In genomic region chr1:134074606-134075005, GRCm38 (mm10) we compare ENCODE assay signal across 13 mouse cellular contexts. TPM values are rescaled to one million over a fixed set of nuclear protein-coding genes. Genes with fewer than 3 reads are reported as not detected.
DNase-seq lines count a peak whose midpoint lies in the region; ATAC-seq lines count a peak whose summit lies in the region.
"Had no signal": no experiment of that assay in that cellular context is flagged by ENCODE, and none has a peak within 500 bp of the region (broad histone marks: within the 10 kb centered on the region; RNA-seq: fewer than 3 reads in every experiment).

No protein-coding gene starts in this region.

- peaks cover 40% of the 10 kb centered on the region for H3K36me3 ChIP-seq in megakaryocyte, embryonic 14.5 days (replicated peaks; ENCODE audit: low read length)
- H3K36me3 ChIP-seq in midbrain, embryonic 13.5 days = peaks cover 10% of the 10 kb centered on the region; the same call in 1 of the 2 replicates

- H3K27me3 ChIP-seq in megakaryocyte, embryonic 14.5 days (replicated peaks) = no peaks in the 10 kb centered on the region
- no peaks in the 10 kb centered on the region for H3K27me3 ChIP-seq in midbrain, embryonic 13.5 days

- DNase-seq in heart, adult 11 months = peak; percentile 94
- DNase-seq in heart, postnatal 36 days = no peak
- DNase-seq in embryo, embryonic 11 days = no peak
- no peak for DNase-seq in frontal cortex, postnatal 14 days (ENCODE audit: low spot score in 2 of 2)
- DNase-seq: cerebellum, adult 9-10 months; gastrocnemius, postnatal 36 days; kidney, postnatal 25 days had no signal

- intact Hi-C loops in heart, postnatal 36 days (cut with DNase I) = no loop called here

- H3K9ac ChIP-seq in midbrain, embryonic 13.5 days (replicated peaks) = no peak overlapping the region

- no peak for ATAC-seq in megakaryocyte, adult 5-6 weeks (ENCODE audit: poor library complexity, severe bottlenecking)
- ATAC-seq in midbrain, embryonic 13.5 days = no peak

- peaks cover 93% of the 10 kb centered on the region for H3K4me1 ChIP-seq in megakaryocyte, embryonic 14.5 days
- H3K4me1 ChIP-seq in brown adipose tissue, adult 24 weeks (ENCODE audit: control insufficient read depth, insufficient read depth, insufficient read length, low read length) = peaks cover 23% of the 10 kb centered on the region
- H3K4me1 ChIP-seq in midbrain, embryonic 13.5 days (replicated peaks) = peaks cover 89% of the 10 kb centered on the region

- H3K27ac ChIP-seq in brown adipose tissue, adult 24 weeks (replicated peaks; ENCODE audit: low read depth, low read length) = no peak overlapping the region
- H3K27ac ChIP-seq in midbrain, embryonic 13.5 days = peak overlapping the region; percentile 35; the same call in 1 of the 2 replicates

- H3K9me3 ChIP-seq in megakaryocyte, embryonic 14.5 days = no peaks in the 10 kb centered on the region
- H3K9me3 ChIP-seq in midbrain, embryonic 13.5 days = no peaks in the 10 kb centered on the region

- WGBS in midbrain, embryonic 13.5 days = 81% methylated on average over 10 of the region's 10 CpGs

- peak overlapping the region; percentile 80 for H3K4me3 ChIP-seq in megakaryocyte, embryonic 14.5 days (replicated peaks)
- H3K4me3 ChIP-seq in brown adipose tissue, adult 24 weeks (ENCODE audit: insufficient read depth, low read depth, low read length) = peak overlapping the region; percentile 10; the same call in 1 of the 2 replicates
- peak overlapping the region; percentile 75; the same call in 1 of the 2 replicates for H3K4me3 ChIP-seq in midbrain, embryonic 13.5 days (replicated peaks)

- H3K4me2 ChIP-seq in midbrain, embryonic 13.5 days (replicated peaks) = peak overlapping the region; percentile 72

RNA-seq across cellular contexts. Expression of gene Btg2, which starts 4.3 kb away (rescaled TPM):
- total RNA-seq in heart, postnatal 36 days (2021) = 10 to 100 TPM; 26.6 to 61.0 TPM
- 8.3 and 13.9 TPM in 2 replicates for polyA plus RNA-seq in megakaryocyte, embryonic 14.5 days (2012; ENCODE audit: insufficient read depth, low replicate concordance)
- total RNA-seq in megakaryocyte, adult 5-6 weeks (2015) = 68.9 and 87.3 TPM in 2 replicates
- total RNA-seq in megakaryocyte, adult 5-6 weeks (2017) = 175 and 189 TPM in 2 replicates
- polyA plus RNA-seq in brown adipose tissue, adult 24 weeks (2012; ENCODE audit: insufficient read depth, insufficient read length, missing spikeins) = 16.6 and 53.4 TPM in 2 replicates
- polyA plus RNA-seq in midbrain, embryonic 13.5 days (2015; fragmentation: Nextera tagmentation; extraction: Ambion mirVana) = 109 and 110 TPM in 2 replicates

RNA-seq across cellular contexts. Expression of gene Chit1, which starts 36.4 kb away (rescaled TPM):
- total RNA-seq in heart, postnatal 36 days (2021) = not detected
- not detected in 2 replicates for polyA plus RNA-seq in megakaryocyte, embryonic 14.5 days (2012; ENCODE audit: insufficient read depth, low replicate concordance)
- 0.16 and 0.83 TPM in 2 replicates for total RNA-seq in megakaryocyte, adult 5-6 weeks (2015)
- 0.07 TPM in 1 of 2 replicates, not detected in the other for total RNA-seq in megakaryocyte, adult 5-6 weeks (2017)
- not detected in 2 replicates for polyA plus RNA-seq in brown adipose tissue, adult 24 weeks (2012; ENCODE audit: insufficient read depth, insufficient read length, missing spikeins)
- 0.09 and 0.27 TPM in 2 replicates for polyA plus RNA-seq in midbrain, embryonic 13.5 days (2015; fragmentation: Nextera tagmentation; extraction: Ambion mirVana)
- total RNA-seq: gastrocnemius, postnatal 36 days; megakaryocyte-erythroid progenitor cell, adult 5-6 weeks had no signal
- polyA plus RNA-seq: intestine, embryonic 14.5 days had no signal

RNA-seq across cellular contexts. Expression of gene Fmod, which starts 37.6 kb away (rescaled TPM):
- 10 to 100 TPM in 1 of 2 experiments, 1 to 10 TPM in 1; 8.6 to 13.2 TPM for total RNA-seq in heart, postnatal 36 days (2021)
- polyA plus RNA-seq in megakaryocyte, embryonic 14.5 days (2012; ENCODE audit: insufficient read depth, low replicate concordance) = not detected in 2 replicates
- total RNA-seq in megakaryocyte, adult 5-6 weeks (2015) = not detected in 2 replicates
- not detected in 2 replicates for total RNA-seq in megakaryocyte, adult 5-6 weeks (2017)
- polyA plus RNA-seq in brown adipose tissue, adult 24 weeks (2012; ENCODE audit: insufficient read depth, insufficient read length, missing spikeins) = 0.38 and 0.55 TPM in 2 replicates
- 5.5 and 5.7 TPM in 2 replicates for polyA plus RNA-seq in midbrain, embryonic 13.5 days (2015; fragmentation: Nextera tagmentation; extraction: Ambion mirVana)
- total RNA-seq: megakaryocyte-erythroid progenitor cell, adult 5-6 weeks had no signal

Comparison
In these comparisons a context has a peak if more than half of its experiments do, and no peak if none do; other contexts are left out.
1. H3K4me3 ChIP-seq: peak in every context shown above with its lines; median percentile 80 in megakaryocyte, embryonic 14.5 days; 75 in midbrain, embryonic 13.5 days; 10 in brown adipose tissue, adult 24 weeks.